Mouse (Mus musculus) gonadal fat pad, adult 2 months (tissue): Measurements from ENCODE around the gene Fkbp9. TPM values are rescaled to one million over a fixed set of nuclear protein-coding genes. Genes with fewer than 3 reads are reported as not detected.

Experiments used
- DNase-seq: peaks from one replicate; pipeline ENCODE4 v3.0.0-alpha.2; 2012; ENCODE audit warnings: low read depth
- polyA plus RNA-seq: library from polyadenylated mRNA; depleted of rRNA; stranded (reverse); fragments of >200 nt; gene quantifications from 2 replicates; pipeline ENCODE4 v1.2.3, GENCODE M21; 2012; rRNA removed

Fkbp9 gene
- polyA plus RNA-seq = 95.4 and 102 TPM in 2 replicates

DNA sequence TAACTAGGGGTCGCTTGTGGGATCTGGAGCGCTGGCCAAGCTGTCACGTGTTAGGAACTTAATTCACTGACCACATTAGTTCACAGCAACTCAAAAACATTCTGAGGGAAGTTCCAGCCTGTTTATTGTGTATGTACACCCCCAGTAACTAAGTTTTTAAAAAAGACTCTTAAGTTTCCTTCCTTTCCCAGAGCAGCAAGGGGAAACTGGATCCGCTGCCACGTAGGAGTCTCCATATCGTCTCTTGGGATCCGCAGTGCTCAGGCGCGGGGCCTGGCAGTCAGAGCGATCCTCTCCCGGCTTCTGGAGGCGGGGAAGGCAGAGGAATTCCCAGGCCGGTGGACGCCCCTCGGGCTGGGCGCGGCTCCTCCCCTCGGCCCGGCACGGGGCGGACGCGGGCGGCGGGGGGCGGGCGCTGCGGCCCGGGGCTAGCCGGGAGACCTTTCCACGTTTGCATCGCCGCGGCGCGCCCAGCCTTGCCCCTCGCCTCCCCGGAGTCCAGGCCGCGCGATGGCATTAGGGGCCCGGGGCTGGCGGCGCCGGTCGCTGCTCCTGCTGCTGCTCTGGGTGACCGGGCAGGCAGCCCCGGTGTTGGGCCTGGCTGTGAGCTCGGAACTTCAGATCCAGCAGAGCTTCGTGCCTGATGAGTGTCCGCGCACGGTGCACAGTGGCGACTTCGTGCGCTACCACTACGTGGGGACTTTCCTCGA lies at the start of gene Fkbp9:
Gene Fkbp9 (plus strand): TSS at position 363 of the 710 bp plus-strand sequence.
- no peak for DNase-seq

DNA sequence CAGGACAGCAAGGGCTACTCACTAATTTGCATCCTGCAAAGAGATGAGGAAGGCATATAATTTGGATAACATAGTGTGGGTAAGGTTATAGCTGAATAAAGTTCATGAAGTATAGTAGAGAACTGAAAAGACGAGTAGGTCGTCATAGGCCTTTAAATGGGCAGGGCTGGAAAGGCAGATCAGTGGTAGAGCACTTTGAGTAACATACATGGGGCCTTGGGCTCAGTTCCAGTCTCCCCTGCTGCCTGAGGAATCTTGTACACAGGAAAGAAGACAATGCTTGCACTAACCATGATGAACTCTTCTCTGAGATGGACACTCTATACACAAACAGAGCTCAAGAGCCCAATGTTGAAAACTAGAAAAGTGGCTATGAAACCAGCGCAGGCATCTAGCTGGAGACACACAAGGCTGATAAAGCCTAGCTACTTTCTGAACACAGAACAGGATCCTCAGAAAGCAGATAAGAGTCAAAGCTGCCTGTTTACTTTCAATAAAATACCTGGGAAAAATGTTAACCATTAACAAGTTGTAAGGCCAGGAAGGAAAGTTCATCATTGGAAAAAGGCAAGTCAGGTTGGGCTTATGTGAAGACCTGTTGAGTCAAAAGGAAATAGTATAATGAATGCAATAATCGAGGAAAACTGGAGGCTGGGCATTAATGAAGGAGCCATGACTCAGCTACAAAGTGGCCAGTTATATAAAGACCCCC lies 48.1 kb upstream of the Fkbp9 start:
- no peak for DNase-seq

GRCm38 (mm10) chr6:56785068-56785467 lies 46.8 kb upstream of the Fkbp9 start:
- DNase-seq = no peak

- no peak for DNase-seq
Measured at GRCm38 (mm10) chr6:56787668-56788067, 44.2 kb upstream of the Fkbp9 start.

DNA sequence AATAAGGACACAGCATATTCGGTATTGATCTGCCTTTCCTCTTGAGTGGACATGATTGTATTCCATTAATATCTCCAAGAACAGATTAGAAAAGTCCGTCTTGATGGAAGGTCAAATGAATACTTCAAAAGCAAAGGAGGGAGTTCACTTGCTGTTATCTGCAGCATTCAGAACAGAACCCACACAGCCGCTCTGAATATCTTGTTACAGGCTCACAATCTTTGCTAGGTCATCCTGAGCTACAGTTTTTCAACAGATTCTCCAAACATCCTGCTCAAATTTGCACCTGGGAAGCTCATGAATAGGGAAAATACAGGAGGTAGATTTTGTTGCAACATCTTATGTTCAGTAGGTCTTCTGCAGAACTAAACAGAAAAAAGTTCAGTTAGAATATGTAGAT lies 42.5 kb upstream of the Fkbp9 start:
- no peak for DNase-seq

GRCm38 (mm10) chr6:56794834-56795233 lies 37.0 kb upstream of the Fkbp9 start:
- no peak for DNase-seq

- DNase-seq = no peak
Measured at GRCm38 (mm10) chr6:56796232-56796631, 35.6 kb upstream of the Fkbp9 start.

- no peak for DNase-seq
Measured at GRCm38 (mm10) chr6:56796668-56797141, 35.2 kb upstream of the Fkbp9 start.

- DNase-seq = no peak
Measured at GRCm38 (mm10) chr6:56797311-56798151, 34.3 kb upstream of the Fkbp9 start, which contains the start of gene Kbtbd2. Gene Kbtbd2, minus strand, starts transcription at chr6:56797813.

DNA sequence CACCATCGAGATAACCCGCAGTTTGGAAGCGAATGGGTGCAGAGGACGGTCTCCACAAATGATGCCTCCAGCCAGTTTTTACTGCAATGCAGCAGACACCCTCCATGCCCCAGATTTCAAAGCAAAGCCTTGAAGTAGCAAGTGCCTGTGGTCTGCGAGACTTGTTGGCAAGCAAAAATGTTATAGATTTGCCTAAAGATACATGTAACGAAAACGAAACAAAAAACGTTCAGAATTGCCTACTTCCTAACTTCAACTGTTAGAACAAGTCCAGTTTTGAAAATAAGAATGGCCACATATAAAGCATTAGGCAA lies 33.8 kb upstream of the Fkbp9 start:
- DNase-seq = no peak

DNA sequence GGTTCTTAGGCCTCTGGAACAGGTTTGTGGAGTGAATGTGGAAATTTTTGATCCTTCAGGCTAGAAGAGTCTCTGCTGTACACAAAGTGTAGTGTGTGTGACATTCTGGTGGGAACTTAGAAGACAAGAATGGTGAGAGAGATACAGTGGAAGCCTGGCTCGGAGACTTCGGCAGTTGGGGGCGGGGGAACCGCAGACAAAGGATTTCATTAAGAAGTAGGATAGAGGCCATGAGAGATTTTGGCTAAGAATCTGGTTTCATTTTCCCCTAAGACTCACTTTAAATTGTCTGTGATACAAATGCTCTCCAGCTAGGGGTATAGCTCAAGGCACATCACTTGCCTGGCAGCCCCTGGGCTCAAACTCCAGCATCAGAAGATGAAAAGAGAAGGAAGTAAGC lies 26.8 kb upstream of the Fkbp9 start:
- no peak for DNase-seq

DNA sequence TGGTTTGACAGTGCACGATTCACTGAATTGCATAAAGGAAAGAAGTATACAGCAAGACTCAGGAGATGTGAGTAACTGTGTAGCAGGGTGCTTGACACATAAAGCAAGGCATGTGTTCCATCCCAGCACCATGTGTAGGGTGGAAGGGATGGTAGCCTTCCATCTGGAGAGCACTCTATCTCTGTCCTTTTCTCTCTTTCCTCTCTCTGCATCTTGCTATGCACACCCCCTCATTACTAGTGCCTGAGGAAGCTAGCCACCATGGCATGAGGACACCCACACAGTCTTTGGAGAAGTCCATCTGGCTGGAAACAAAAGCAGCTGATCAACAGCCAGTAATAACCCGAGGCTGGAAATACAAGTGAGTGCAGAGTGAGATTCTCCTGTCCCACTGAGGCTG lies 25.7 kb upstream of the Fkbp9 start:
- no peak for DNase-seq

GRCm38 (mm10) chr6:56808656-56809055 lies 23.2 kb upstream of the Fkbp9 start:
- no peak for DNase-seq

DNA sequence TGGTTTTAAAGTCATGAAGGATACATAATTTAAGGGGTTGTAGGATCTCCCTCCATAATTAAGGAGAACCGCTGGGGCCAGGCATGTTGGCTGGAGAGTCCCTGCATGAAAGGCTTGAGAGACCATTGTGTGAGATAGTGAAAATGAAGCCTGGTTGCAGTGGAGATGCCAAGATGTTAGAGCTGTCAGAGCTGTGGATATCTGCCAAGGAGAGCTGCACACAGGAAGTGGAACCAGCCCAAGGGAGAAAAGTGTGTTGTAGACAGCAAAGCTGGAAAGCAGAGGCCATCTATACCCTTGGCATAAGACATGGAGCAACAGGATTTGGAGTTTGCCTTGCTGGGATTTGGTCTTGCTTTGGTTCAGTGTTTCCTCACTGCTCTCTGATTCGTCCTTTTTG lies 18.5 kb upstream of the Fkbp9 start:
- DNase-seq = no peak

DNA sequence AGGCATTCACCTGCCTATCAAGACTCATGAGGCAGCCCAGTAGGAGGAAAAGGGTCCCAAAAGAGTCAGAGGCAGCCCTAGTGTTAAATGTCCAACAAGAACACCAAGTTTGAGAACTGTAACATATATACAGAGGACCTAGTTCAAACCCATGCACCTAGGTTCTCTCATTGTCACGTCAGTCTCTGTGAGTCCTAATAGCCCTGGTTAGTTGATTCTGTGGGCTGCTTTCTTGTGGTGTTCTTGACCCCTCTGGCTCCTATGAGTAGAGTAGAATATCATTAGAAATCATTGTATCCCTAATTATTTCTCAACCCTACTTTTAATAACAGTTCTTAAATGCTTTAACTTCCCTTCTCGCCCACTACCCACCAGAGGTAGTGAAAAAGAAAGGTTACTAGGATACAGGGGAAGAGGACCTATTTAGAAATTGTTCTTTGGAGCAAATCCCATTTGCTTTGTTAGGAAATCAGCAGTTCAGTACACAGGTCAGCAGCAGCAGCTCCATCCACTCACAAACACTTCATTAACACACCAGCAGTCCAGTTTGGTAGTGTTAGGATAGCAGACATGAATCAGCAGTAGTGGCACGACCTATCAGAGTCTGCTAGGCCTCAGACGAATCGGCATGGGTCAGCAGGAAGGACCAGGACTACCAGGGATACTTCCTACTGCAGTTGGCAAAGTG lies 13.3 kb upstream of the Fkbp9 start:
- DNase-seq = no peak

- DNase-seq = no peak
Measured at GRCm38 (mm10) chr6:56819124-56819487, 12.8 kb upstream of the Fkbp9 start.

- no peak for DNase-seq
Measured at GRCm38 (mm10) chr6:56825657-56826056, 6.2 kb upstream of the Fkbp9 start.

- no peak for DNase-seq
Measured at GRCm38 (mm10) chr6:56832407-56832796, 543 bp downstream of the Fkbp9 start.

- no peak for DNase-seq
Measured at GRCm38 (mm10) chr6:56832830-56833229, 971 bp downstream of the Fkbp9 start.

- DNase-seq = no peak
Measured at GRCm38 (mm10) chr6:56834769-56835168, 2.9 kb downstream of the Fkbp9 start.

- DNase-seq = no peak
Measured at GRCm38 (mm10) chr6:56835532-56835931, 3.7 kb downstream of the Fkbp9 start.

DNA sequence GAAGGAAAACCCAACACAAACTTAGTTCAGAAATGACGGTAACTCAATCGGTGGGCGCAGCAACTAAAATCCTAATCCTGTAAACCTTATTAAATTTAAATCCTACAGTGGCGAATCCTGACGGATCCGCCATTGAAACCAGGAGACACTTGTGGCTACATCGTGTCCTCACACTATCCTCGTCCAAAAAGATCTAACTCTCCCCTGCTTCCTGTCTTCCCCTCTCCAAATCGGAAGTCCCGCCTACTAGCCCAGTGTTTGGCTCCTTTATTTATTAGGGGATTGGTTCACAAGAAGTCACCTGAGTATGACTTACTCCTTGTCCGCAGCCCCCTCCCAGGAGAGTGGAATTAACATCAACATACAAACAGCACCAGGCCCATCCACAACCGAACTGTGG lies 5.3 kb downstream of the Fkbp9 start:
- DNase-seq = no peak
